Mouse (Mus musculus) telencephalon, adult 2 months (tissue): ENCODE results near the gene Nemp1.

Experiments
- DNase-seq: peaks from one replicate; pipeline ENCODE4 v3.0.0-alpha.2; 2011; ENCODE audit warnings: low read depth, low spot score

The Nemp1 gene

GRCm38 (mm10) chr10:127666501-127667268 lies at the start of gene Nemp1:
TSS of gene Nemp1 (plus strand) at chr10:127666901.
- DNase-seq, result peak; percentile 68

- no peak for DNase-seq
Measured at GRCm38 (mm10) chr10:127617294-127617693, 49.4 kb upstream of the Nemp1 start.

GRCm38 (mm10) chr10:127618173-127618572 lies 48.5 kb upstream of the Nemp1 start:
- no peak for DNase-seq

- no peak for DNase-seq
Measured at GRCm38 (mm10) chr10:127619119-127619721, 47.5 kb upstream of the Nemp1 start.

- no peak for DNase-seq
Measured at GRCm38 (mm10) chr10:127619941-127620405, 46.7 kb upstream of the Nemp1 start.

GRCm38 (mm10) chr10:127620406-127621190 lies 46.1 kb upstream of the Nemp1 start, which contains the start of gene Lrp1:
TSS of gene Lrp1 (minus strand) at chr10:127621148.
- no peak for DNase-seq

- DNase-seq, result peak; percentile 87
Measured at GRCm38 (mm10) chr10:127621191-127622056, 45.3 kb upstream of the Nemp1 start.

- no peak for DNase-seq
Measured at GRCm38 (mm10) chr10:127622057-127622392, 44.7 kb upstream of the Nemp1 start.

- no peak for DNase-seq
Measured at GRCm38 (mm10) chr10:127622661-127623060, 44.0 kb upstream of the Nemp1 start.

- no peak for DNase-seq
Measured at GRCm38 (mm10) chr10:127623439-127624216, 43.1 kb upstream of the Nemp1 start.

GRCm38 (mm10) chr10:127626433-127626832 lies 40.3 kb upstream of the Nemp1 start:
- no peak for DNase-seq

GRCm38 (mm10) chr10:127631261-127632214 lies 35.2 kb upstream of the Nemp1 start:
- DNase-seq, result no peak

- DNase-seq, result no peak
Measured at GRCm38 (mm10) chr10:127632668-127633271, 33.9 kb upstream of the Nemp1 start.

GRCm38 (mm10) chr10:127640421-127640820 lies 26.3 kb upstream of the Nemp1 start:
- no peak for DNase-seq

- DNase-seq, result no peak
Measured at GRCm38 (mm10) chr10:127641861-127642771, 24.6 kb upstream of the Nemp1 start.

- DNase-seq, result no peak
Measured at GRCm38 (mm10) chr10:127642772-127643552, 23.7 kb upstream of the Nemp1 start, which contains the start of gene Stat6. TSS of gene Stat6 (plus strand) at chr10:127642986.
